Mouse (Mus musculus) neural tube, embryonic 13.5 days (tissue): ENCODE data around the gene Cdkl1. TPM values are rescaled to one million over a fixed set of nuclear protein-coding genes. Genes with fewer than 3 reads are reported as not detected.

ENCODE experiments used
- ATAC-seq: fragments of 200-750 bp; cut with Nextera tagmentation; 2 replicates; pipeline ENCODE4 v1.8.0; 2017; ENCODE audit warnings: low read depth, mild to moderate bottlenecking, moderate TSS enrichment, moderate library complexity
- H3K27ac ChIP-seq: fragments of 300-500 bp; sonication (generic); replicated peaks from 2 replicates; pipeline ENCODE4 v1.5.1; 2015; ENCODE audit warnings: moderate library complexity, mild to moderate bottlenecking, inconsistent platforms
- H3K27me3 ChIP-seq: fragments of 300-500 bp; sonication (generic); 2 replicates; pipeline ENCODE4 v1.6.1; 2015; ENCODE audit warnings: mild to moderate bottlenecking, inconsistent platforms
- H3K36me3 ChIP-seq: fragments of 300-500 bp; sonication (generic); 2 replicates; pipeline ENCODE4 v1.6.1; 2015; ENCODE audit warnings: mild to moderate bottlenecking, inconsistent platforms
- H3K4me1 ChIP-seq: fragments of 300-500 bp; sonication (generic); replicated peaks from 2 replicates; pipeline ENCODE4 v1.6.1; 2015; ENCODE audit warnings: inconsistent platforms
- H3K4me2 ChIP-seq: fragments of 300-500 bp; sonication (generic); 2 replicates; pipeline ENCODE4 v1.6.1; 2015; ENCODE audit warnings: inconsistent platforms, mild to moderate bottlenecking, moderate library complexity
- H3K4me3 ChIP-seq: fragments of 300-500 bp; sonication (generic); 2 replicates; pipeline ENCODE4 v1.5.1; 2015; ENCODE audit warnings: mild to moderate bottlenecking, inconsistent platforms
- H3K9ac ChIP-seq: fragments of 300-500 bp; sonication (generic); 2 replicates; pipeline ENCODE4 v1.6.1; 2015; ENCODE audit warnings: moderate library complexity, mild to moderate bottlenecking, inconsistent platforms
- H3K9me3 ChIP-seq: fragments of 300-500 bp; sonication (generic); 2 replicates; pipeline ENCODE4 v1.6.1; 2016; ENCODE audit warnings: inconsistent platforms
- WGBS: fragments of 180-500 bp; shearing (Covaris S2); methylation state at CpG from one replicate; pipeline ENCODE4 v1.1.7; 2015; 5-methylcytosine and 5-hydroxymethylcytosine counted together
- polyA plus RNA-seq: library from polyadenylated mRNA; unstranded; fragments of >200 nt; fragmentation: Nextera tagmentation; extraction: Ambion mirVana; gene quantifications from 2 replicates; pipeline ENCODE4 v1.2.1, GENCODE M21; 2015

The Cdkl1 gene
- 2.6 and 4.3 TPM in 2 replicates for polyA plus RNA-seq

- H3K27me3 ChIP-seq: no peaks in the 10 kb centered on the region; the same call in 1 of the 2 replicates
- peak within 1 kb of the TSS; percentile 99 for H3K4me2 ChIP-seq
- peak within 1 kb of the TSS; percentile 78 for H3K9ac ChIP-seq
- no peaks in the 10 kb centered on the region for H3K36me3 ChIP-seq
- peak; percentile 90 for ATAC-seq
- H3K9me3 ChIP-seq: no peaks in the 10 kb centered on the region
- peak within 1 kb of the TSS; percentile 24; the same call in 1 of the 2 replicates for H3K27ac ChIP-seq
- H3K4me3 ChIP-seq: peak within 1 kb of the TSS; percentile 55
- WGBS: 2% methylated on average over 45 of the region's 45 CpGs
- H3K4me1 ChIP-seq: peaks cover 19% of the 10 kb centered on the region
Measured at GRCm38 (mm10) chr12:69790530-69791505, at the start of gene Cdkl1. Gene Cdkl1, minus strand, starts transcription at chr12:69791267.

- no peak overlapping the region for H3K4me2 ChIP-seq
- no peak for ATAC-seq
- H3K27ac ChIP-seq: no peak overlapping the region
- WGBS: 81% methylated on average over 11 of the region's 11 CpGs
- H3K4me1 ChIP-seq: no peaks in the 10 kb centered on the region; the same call in 1 of the 2 replicates
- H3K36me3 ChIP-seq: peaks cover 51% of the 10 kb centered on the region
- no peak overlapping the region for H3K4me3 ChIP-seq
- no peaks in the 10 kb centered on the region for H3K9me3 ChIP-seq
- H3K27me3 ChIP-seq: no peaks in the 10 kb centered on the region
- no peak overlapping the region for H3K9ac ChIP-seq
Measured at GRCm38 (mm10) chr12:69838376-69838775, 47.3 kb upstream of the Cdkl1 start.

- Histone ChIP-seq H3K4me3 (no peak overlapping the region), H3K27me3 (no peaks in the 10 kb centered on the region), H3K9ac (no peak overlapping the region), H3K36me3 (peaks cover 57% of the 10 kb centered on the region), H3K4me1 (no peaks in the 10 kb centered on the region), H3K27ac (no peak overlapping the region), H3K9me3 (no peaks in the 10 kb centered on the region), H3K4me2 (no peak overlapping the region)
- ATAC-seq: no peak
- WGBS: 88% methylated on average over 12 of the region's 12 CpGs
Measured at GRCm38 (mm10) chr12:69833982-69834604, 43.0 kb upstream of the Cdkl1 start.

- no peak for ATAC-seq
- H3K36me3 ChIP-seq: peaks cover 59% of the 10 kb centered on the region
- WGBS: 96% methylated on average over 9 of the region's 9 CpGs
Measured at GRCm38 (mm10) chr12:69831239-69831910, 40.3 kb upstream of the Cdkl1 start.

GRCm38 (mm10) chr12:69828214-69828613 is 37.1 kb upstream of the Cdkl1 start:
- Histone ChIP-seq H3K27ac (no peak overlapping the region), H3K36me3 (peaks cover 64% of the 10 kb centered on the region), H3K27me3 (no peaks in the 10 kb centered on the region), H3K9ac (no peak overlapping the region), H3K9me3 (no peaks in the 10 kb centered on the region), H3K4me1 (no peaks in the 10 kb centered on the region), H3K4me2 (no peak overlapping the region), H3K4me3 (no peak overlapping the region)
- ATAC-seq: no peak
- WGBS: 72% methylated on average over 2 of the region's 2 CpGs

More at GRCm38 (mm10) chr12:69831239-69831910, 40.3 kb upstream of the Cdkl1 start:
- no peaks in the 10 kb centered on the region for H3K9me3 ChIP-seq
- no peak overlapping the region for H3K9ac ChIP-seq
- H3K4me1 ChIP-seq: no peaks in the 10 kb centered on the region
- H3K4me2 ChIP-seq: no peak overlapping the region
- no peaks in the 10 kb centered on the region for H3K27me3 ChIP-seq
- no peak overlapping the region for H3K27ac ChIP-seq
- no peak overlapping the region for H3K4me3 ChIP-seq

- Histone ChIP-seq H3K27ac (no peak overlapping the region), H3K36me3 (peaks cover 76% of the 10 kb centered on the region), H3K4me3 (no peak overlapping the region), H3K4me1 (no peaks in the 10 kb centered on the region), H3K4me2 (no peak overlapping the region), H3K9me3 (no peaks in the 10 kb centered on the region), H3K9ac (no peak overlapping the region), H3K27me3 (no peaks in the 10 kb centered on the region)
- no peak for ATAC-seq
- 89% methylated on average over 9 of the region's 9 CpGs for WGBS
Measured at GRCm38 (mm10) chr12:69824881-69825597, 34.0 kb upstream of the Cdkl1 start.

GRCm38 (mm10) chr12:69814272-69814671 is 23.2 kb upstream of the Cdkl1 start:
- peaks cover 82% of the 10 kb centered on the region for H3K36me3 ChIP-seq
- no peak overlapping the region for H3K4me2 ChIP-seq
- no peak overlapping the region for H3K9ac ChIP-seq
- no peaks in the 10 kb centered on the region; the same call in 1 of the 2 replicates for H3K4me1 ChIP-seq
- WGBS: 34% methylated on average over 6 of the region's 6 CpGs
- no peaks in the 10 kb centered on the region for H3K9me3 ChIP-seq
- H3K27ac ChIP-seq: no peak overlapping the region
- ATAC-seq: no peak
- H3K4me3 ChIP-seq: no peak overlapping the region
- H3K27me3 ChIP-seq: no peaks in the 10 kb centered on the region

- Histone ChIP-seq H3K4me3 (no peak overlapping the region), H3K9ac (no peak overlapping the region), H3K9me3 (no peaks in the 10 kb centered on the region), H3K36me3 (peaks cover 81% of the 10 kb centered on the region), H3K4me1 (no peaks in the 10 kb centered on the region; the same call in 1 of the 2 replicates), H3K27me3 (no peaks in the 10 kb centered on the region), H3K4me2 (no peak overlapping the region), H3K27ac (0 out of 2 replicates have a peak overlapping the region, but pooled peaks have one; percentile 2)
- no peak for ATAC-seq
- 58% methylated on average over 2 of the region's 2 CpGs for WGBS
Measured at GRCm38 (mm10) chr12:69813596-69813995, 22.5 kb upstream of the Cdkl1 start.

GRCm38 (mm10) chr12:69812986-69813385 is 21.9 kb upstream of the Cdkl1 start:
- Histone ChIP-seq H3K36me3 (peaks cover 79% of the 10 kb centered on the region), H3K4me2 (no peak overlapping the region), H3K27me3 (no peaks in the 10 kb centered on the region), H3K9me3 (no peaks in the 10 kb centered on the region), H3K4me3 (no peak overlapping the region), H3K4me1 (no peaks in the 10 kb centered on the region; the same call in 1 of the 2 replicates), H3K9ac (no peak overlapping the region), H3K27ac (no peak overlapping the region)
- no peak for ATAC-seq
- WGBS: 87% methylated on average over 3 of the region's 3 CpGs

GRCm38 (mm10) chr12:69811976-69812375 is 20.9 kb upstream of the Cdkl1 start:
- 62% methylated on average over 1 of the region's 1 CpGs for WGBS
- H3K4me2 ChIP-seq: no peak overlapping the region
- H3K9ac ChIP-seq: no peak overlapping the region
- no peak for ATAC-seq
- peaks cover 77% of the 10 kb centered on the region for H3K36me3 ChIP-seq
- H3K27me3 ChIP-seq: no peaks in the 10 kb centered on the region
- no peaks in the 10 kb centered on the region; the same call in 1 of the 2 replicates for H3K4me1 ChIP-seq
- H3K27ac ChIP-seq: no peak overlapping the region
- H3K9me3 ChIP-seq: no peaks in the 10 kb centered on the region
- H3K4me3 ChIP-seq: no peak overlapping the region

GRCm38 (mm10) chr12:69809439-69809838 is 18.4 kb upstream of the Cdkl1 start:
- Histone ChIP-seq H3K4me3 (no peak overlapping the region), H3K4me2 (no peak overlapping the region), H3K27ac (no peak overlapping the region), H3K27me3 (no peaks in the 10 kb centered on the region), H3K9ac (no peak overlapping the region), H3K9me3 (no peaks in the 10 kb centered on the region), H3K4me1 (no peaks in the 10 kb centered on the region; the same call in 1 of the 2 replicates), H3K36me3 (peaks cover 73% of the 10 kb centered on the region)
- WGBS: 80% methylated on average over 3 of the region's 3 CpGs
- ATAC-seq: no peak
